Mouse (Mus musculus) embryonic stem cell, embryonic (primary cell): ENCODE results near the gene Il12b.

Experiments
- CTCF ChIA-PET, 4 experiments: fragments of 300-600 bp in 2 of 4; fragments of 350-600 bp in 2 of 4; sonication (Branson Sonifier 250); formaldehyde crosslinking; loops; one replicate each; lab custom pipeline; 2022; ENCODE audit warnings: inconsistent platforms in 2 of 4; lab: Charles Lee
- POLR2A ChIA-PET, 4 experiments: fragments of 300-600 bp in 2 of 4; fragments of 350-600 bp in 2 of 4; sonication (Branson Sonifier 250); formaldehyde crosslinking; loops; one replicate each; lab custom pipeline; 2022; ENCODE audit warnings: antibody characterized with exemption in 4 of 4, inconsistent platforms in 1 of 4; lab: Charles Lee

The Il12b gene

GRCm38 (mm10) chr11:44405113-44405512 lies 5.2 kb downstream of the Il12b start:
- ChIA-PET POLR2A (interaction anchor here in 1 of 4 experiments (0.6 kb wide), 1 partner anchor 14 kb away, joined by 3 read pairs; no protein-coding TSS in a partner anchor), CTCF (interaction anchor here in 1 of 4 experiments (0.5 kb wide), 1 partner anchor 193 kb away, joined by 6 read pairs; no protein-coding TSS in a partner anchor)

GRCm38 (mm10) chr11:44405961-44406360 lies 6.1 kb downstream of the Il12b start:
- ChIA-PET POLR2A (interaction anchor here in 1 of 4 experiments (1.5 kb wide), 1 partner anchor 11 kb away, joined by 4 read pairs; no protein-coding TSS in a partner anchor), CTCF (no interaction called here)

GRCm38 (mm10) chr11:44406457-44406856 lies 6.6 kb downstream of the Il12b start:
- ChIA-PET POLR2A (interaction anchor here in 2 of 4 experiments (0.6 to 1.5 kb wide), 2 partner anchors 10 to 333 kb away, joined by 3 to 4 read pairs; no protein-coding TSS in a partner anchor), CTCF (no interaction called here)

- ChIA-PET CTCF (interaction anchor here in 1 of 4 experiments (1.2 kb wide), 1 partner anchor 9 kb away, joined by 4 read pairs; no protein-coding TSS in a partner anchor), POLR2A (no interaction called here)
Observed at GRCm38 (mm10) chr11:44408626-44409025, 8.8 kb downstream of the Il12b start.

- ChIA-PET POLR2A (interaction anchor here in 1 of 4 experiments (0.6 to 1.1 kb wide), 2 partner anchors 12 to 47 kb away, joined by 3 read pairs; no protein-coding TSS in a partner anchor), CTCF (no interaction called here)
Observed at GRCm38 (mm10) chr11:44410413-44410812, 10.6 kb downstream of the Il12b start.

- POLR2A ChIA-PET = no interaction called here
- CTCF ChIA-PET = interaction anchor here (0.5 to 1.5 kb wide), 10 partner anchors 13 to 939 kb away, joined by 3 to 8 read pairs (median 4); no protein-coding TSS in a partner anchor
Observed at GRCm38 (mm10) chr11:44412276-44412675, 12.4 kb downstream of the Il12b start.

GRCm38 (mm10) chr11:44413371-44413770 lies 13.5 kb downstream of the Il12b start:
- POLR2A ChIA-PET = no interaction called here
- CTCF ChIA-PET = interaction anchor here in 1 of 4 experiments (2.0 kb wide), 1 partner anchor 15 kb away, joined by 8 read pairs; no protein-coding TSS in a partner anchor

- POLR2A ChIA-PET = interaction anchor here in 1 of 4 experiments (0.6 kb wide), 1 partner anchor 16 kb away, joined by 3 read pairs; no protein-coding TSS in a partner anchor
- CTCF ChIA-PET = interaction anchor here in 1 of 4 experiments (1.1 to 2.0 kb wide), 2 partner anchors 15 to 16 kb away, joined by 5 to 8 read pairs; no protein-coding TSS in a partner anchor
Observed at GRCm38 (mm10) chr11:44414605-44415004, 14.7 kb downstream of the Il12b start.

GRCm38 (mm10) chr11:44417403-44417802 lies 17.5 kb downstream of the Il12b start:
- ChIA-PET POLR2A (interaction anchor here in 2 of 4 experiments (1.3 to 2.1 kb wide), 3 partner anchors 11 to 53 kb away, joined by 4 to 6 read pairs (median 4); partner anchors contain the start of gene Ublcp1 (in 1 of the 2)), CTCF (interaction anchor here in 1 of 4 experiments (1.5 kb wide), 1 partner anchor 36 kb away, joined by 3 read pairs; no protein-coding TSS in a partner anchor)

- ChIA-PET CTCF (interaction anchor here in 2 of 4 experiments (0.6 to 2.2 kb wide), 5 partner anchors 23 to 159 kb away, joined by 3 to 7 read pairs (median 3); no protein-coding TSS in a partner anchor), POLR2A (interaction anchor here in 1 of 4 experiments (1.1 kb wide), 1 partner anchor 12 kb away, joined by 3 read pairs; no protein-coding TSS in a partner anchor)
Observed at GRCm38 (mm10) chr11:44422337-44423111, 22.7 kb downstream of the Il12b start.

- ChIA-PET CTCF (interaction anchor here in 3 of 4 experiments (0.6 to 2.2 kb wide), 6 partner anchors 24 to 496 kb away, joined by 3 to 7 read pairs (median 4); no protein-coding TSS in a partner anchor), POLR2A (interaction anchor here in 1 of 4 experiments (0.6 kb wide), 1 partner anchor 1041 kb away, joined by 3 read pairs; no protein-coding TSS in a partner anchor)
Observed at GRCm38 (mm10) chr11:44423261-44423660, 23.4 kb downstream of the Il12b start.

- POLR2A ChIA-PET = interaction anchor here in 1 of 4 experiments (0.6 kb wide), 1 partner anchor 1041 kb away, joined by 3 read pairs; no protein-coding TSS in a partner anchor
- CTCF ChIA-PET = interaction anchor here in 3 of 4 experiments (0.6 to 1.5 kb wide), 4 partner anchors 25 to 497 kb away, joined by 3 to 5 read pairs (median 3); no protein-coding TSS in a partner anchor
Observed at GRCm38 (mm10) chr11:44423955-44424354, 24.1 kb downstream of the Il12b start.

- ChIA-PET POLR2A (no interaction called here), CTCF (no interaction called here)
Observed at GRCm38 (mm10) chr11:44425006-44425405, 25.1 kb downstream of the Il12b start.

GRCm38 (mm10) chr11:44425626-44426025 lies 25.8 kb downstream of the Il12b start:
- POLR2A ChIA-PET = interaction anchor here in 1 of 4 experiments (0.7 kb wide), 1 partner anchor 19 kb away, joined by 3 read pairs; no protein-coding TSS in a partner anchor
- CTCF ChIA-PET = interaction anchor here in 1 of 4 experiments (0.6 kb wide), 1 partner anchor 27 kb away, joined by 3 read pairs; no protein-coding TSS in a partner anchor

- POLR2A ChIA-PET = interaction anchor here in 2 of 4 experiments (0.6 to 1.3 kb wide), 2 partner anchors 43 to 932 kb away, joined by 4 to 7 read pairs; partner anchors contain the start of gene Ublcp1 (in 1 of the 2)
- CTCF ChIA-PET = interaction anchor here in 2 of 4 experiments (0.6 to 1.3 kb wide), 2 partner anchors 29 kb away, joined by 3 to 4 read pairs; no protein-coding TSS in a partner anchor
Observed at GRCm38 (mm10) chr11:44427951-44428350, 28.1 kb downstream of the Il12b start.

- POLR2A ChIA-PET = no interaction called here
- CTCF ChIA-PET = no interaction called here
Observed at GRCm38 (mm10) chr11:44430036-44430435, 30.2 kb downstream of the Il12b start.

GRCm38 (mm10) chr11:44437786-44438185 lies 37.9 kb downstream of the Il12b start:
- ChIA-PET CTCF (interaction anchor here in 2 of 4 experiments (0.6 to 1.3 kb wide), 4 partner anchors 14 to 1393 kb away, joined by 3 to 5 read pairs (median 4); no protein-coding TSS in a partner anchor), POLR2A (interaction anchor here in 1 of 4 experiments (0.7 kb wide), 1 partner anchor 1358 kb away, joined by 8 read pairs; no protein-coding TSS in a partner anchor)

GRCm38 (mm10) chr11:44451046-44451445 lies 51.2 kb downstream of the Il12b start:
- POLR2A ChIA-PET = interaction anchor here in 1 of 4 experiments (0.6 to 1.2 kb wide), 2 partner anchors 19 to 115 kb away, joined by 3 to 4 read pairs; partner anchors contain the start of gene Ublcp1
- CTCF ChIA-PET = no interaction called here
